Mouse (Mus musculus) spleen, adult 12 weeks (tissue): ENCODE measurements around the gene Mta3.

Experiments
- DNase-seq: peaks from one replicate; pipeline ENCODE4 v3.0.0; 2022; ENCODE audit warnings: low spot score

Gene Mta3

DNA sequence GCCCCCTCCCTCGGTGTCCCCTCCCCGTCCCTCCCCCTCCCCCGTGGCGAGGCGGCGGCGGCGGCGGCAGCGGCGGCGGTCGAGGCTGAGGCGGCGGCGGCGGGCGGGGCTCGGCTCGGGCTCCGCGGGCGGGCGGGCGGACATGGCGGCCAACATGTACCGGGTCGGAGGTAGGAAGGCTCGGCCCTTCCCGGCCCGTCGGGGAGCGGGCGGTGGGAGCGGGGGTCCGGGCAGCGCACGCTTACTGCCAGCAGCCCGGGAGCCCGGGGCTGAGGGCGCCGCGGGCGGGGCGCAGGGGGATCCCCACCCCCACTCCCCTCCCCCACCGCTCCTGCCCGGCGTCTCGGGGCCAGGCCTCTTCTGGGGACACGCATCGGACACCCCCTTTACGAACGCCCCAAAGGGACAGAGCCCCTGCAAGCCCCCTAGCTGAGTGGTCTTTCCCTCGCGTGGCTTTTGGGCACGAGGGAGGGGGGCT is at the start of gene Mta3:
Mta3 (plus strand) TSS at position 48 of the 478 bp plus-strand sequence.
- peak; percentile 64 for DNase-seq

GRCm38 (mm10) chr17:83657375-83657774 is 48.6 kb upstream of the Mta3 start:
- no peak for DNase-seq

DNA sequence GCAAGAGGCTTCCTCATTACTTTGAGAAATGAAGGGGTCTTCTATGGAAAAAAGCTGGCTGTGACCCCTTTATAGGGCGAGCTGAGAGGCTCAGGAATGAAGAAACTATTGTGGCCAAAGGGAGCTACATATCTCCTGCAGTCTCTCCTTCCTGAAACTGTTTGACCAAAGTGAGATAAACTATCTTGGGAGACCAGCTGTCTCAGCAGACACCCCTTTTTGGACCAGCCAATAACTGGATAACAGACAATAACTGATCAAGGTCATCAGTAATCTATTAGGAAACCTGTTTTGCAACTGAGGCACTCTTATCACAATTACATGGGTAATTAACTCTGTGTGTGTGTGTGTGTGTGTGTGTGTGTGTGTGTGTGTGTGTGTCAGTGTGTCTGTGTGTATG is 47.0 kb upstream of the Mta3 start:
- DNase-seq: no peak

DNA sequence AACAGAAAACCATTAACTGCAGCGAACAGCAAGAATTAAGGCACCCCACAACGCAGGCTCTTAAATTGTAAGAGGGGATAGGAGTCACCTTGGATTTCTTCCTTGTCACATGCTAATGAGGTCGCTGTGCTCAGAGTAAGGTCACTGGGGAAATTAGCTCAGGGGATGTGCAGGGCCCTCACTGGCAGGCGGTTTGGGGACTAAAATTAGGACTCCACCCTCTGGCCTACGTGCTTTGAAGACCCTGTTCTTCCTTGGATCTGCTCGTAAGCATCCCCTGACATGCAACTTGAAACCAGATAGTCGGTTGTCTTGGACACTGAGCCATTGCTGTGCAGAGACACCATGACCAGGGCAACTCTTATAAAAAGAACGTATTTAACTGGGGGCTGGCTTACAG is 41.2 kb upstream of the Mta3 start:
- no peak for DNase-seq

DNA sequence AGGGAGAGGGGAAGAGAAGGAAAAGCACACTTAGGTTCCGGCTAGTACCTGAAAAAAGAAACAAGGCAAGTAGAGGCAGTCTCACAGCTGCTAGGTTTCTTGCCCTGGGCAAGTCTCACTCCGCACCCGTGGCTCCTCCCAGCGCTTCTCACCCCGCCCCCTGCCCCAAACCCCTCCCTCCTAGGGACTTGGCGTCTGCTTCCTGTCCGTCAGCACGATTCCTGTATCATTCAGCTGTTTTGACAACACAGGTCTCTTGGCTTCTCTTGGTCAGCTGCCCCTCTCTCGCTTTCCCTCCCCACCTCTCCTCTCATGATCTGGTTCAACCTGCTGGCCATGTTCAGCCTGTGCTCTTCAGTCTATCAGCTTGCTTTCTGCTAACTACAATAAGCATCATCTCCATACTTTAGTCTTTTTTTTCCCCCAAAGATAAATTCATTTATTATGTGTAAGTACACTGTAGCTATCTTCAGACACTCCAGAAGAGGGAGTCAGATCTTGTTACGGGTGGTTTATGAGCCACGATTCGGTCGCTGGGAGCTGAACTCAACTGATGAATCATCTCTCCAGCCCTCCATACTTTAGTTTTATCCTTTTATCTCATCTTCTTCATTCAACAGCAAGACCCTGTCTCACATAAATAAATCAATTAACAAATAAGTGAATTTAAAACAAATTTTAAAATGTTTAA is 39.2 kb upstream of the Mta3 start:
- no peak for DNase-seq

DNA sequence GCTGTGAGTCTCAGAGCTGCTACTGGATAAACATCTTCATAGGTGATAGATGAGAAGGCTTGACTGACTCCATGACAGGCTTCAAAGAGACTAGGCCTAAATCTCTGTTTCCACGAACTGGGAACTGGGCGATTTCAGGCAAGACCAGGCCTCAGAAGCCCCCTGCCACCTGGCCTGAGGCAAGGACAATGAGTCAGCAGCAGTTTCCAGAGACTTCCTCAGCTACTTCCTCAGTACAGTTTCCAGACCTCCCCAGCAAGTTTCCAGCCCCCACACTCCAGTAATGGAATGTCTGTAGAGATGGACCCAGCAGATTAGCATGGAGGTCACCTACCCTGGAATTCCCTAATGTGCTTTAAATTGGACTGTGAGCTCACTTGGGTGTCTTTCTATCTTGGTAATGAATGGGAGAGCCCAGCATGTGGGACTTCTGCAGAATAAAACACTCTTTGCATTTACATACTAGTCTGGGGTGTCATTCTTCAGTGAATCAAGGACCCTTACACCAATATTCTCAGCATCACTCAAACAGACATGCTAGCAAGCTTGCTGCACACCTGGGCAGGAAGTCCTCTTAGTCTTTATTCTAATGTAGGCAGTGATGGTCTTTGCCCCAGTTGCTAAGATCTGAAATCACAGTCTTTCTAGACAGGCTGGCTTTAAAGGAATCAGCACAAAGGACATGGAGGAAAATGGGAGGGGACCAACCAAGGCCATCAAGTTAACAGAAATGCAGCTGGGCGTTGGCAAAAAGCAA is 37.9 kb upstream of the Mta3 start:
- no peak for DNase-seq

DNA sequence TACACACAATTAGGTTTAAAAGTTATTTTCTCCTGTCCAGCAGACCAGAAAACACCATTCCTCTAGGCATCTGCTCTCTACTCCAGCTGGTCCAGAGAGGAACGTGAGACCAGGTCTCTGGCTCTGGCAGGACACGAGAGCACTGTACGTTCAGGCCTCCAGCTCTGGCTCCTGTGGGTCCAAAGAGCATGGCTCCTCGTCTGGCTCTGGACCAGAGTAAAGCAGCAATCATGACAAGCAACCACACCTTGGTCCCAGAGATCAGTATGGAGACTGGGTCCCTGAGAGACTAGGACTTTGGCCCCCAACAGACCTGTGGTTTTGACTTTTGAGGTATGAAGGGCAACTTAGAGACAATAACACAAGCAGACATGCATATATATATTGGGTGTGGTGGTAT is 33.3 kb upstream of the Mta3 start:
- no peak for DNase-seq

GRCm38 (mm10) chr17:83677370-83677769 is 28.6 kb upstream of the Mta3 start:
- DNase-seq: no peak

- DNase-seq: no peak
These were observed 24.0 kb upstream of the Mta3 start for GRCm38 (mm10) chr17:83681977-83682376.

DNA sequence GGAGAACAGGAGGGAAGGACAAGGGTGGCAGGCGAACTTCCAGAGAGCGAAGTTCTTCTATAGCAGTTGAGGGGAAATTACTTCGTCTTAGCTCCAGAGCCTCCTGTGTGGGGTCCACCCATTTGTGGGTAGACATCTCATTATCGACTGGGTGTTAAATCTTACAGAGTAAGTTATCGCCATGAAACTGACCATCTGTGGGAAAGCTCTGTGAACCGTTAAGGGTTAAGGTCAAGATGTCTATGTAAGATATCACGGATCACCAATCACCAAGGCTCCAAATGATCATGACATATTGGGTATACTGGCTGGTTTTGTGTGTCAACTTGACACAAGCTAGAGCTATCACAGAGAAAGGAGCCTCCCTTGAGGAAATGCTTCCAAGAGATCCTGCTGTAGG is 21.5 kb upstream of the Mta3 start:
- no peak for DNase-seq

DNA sequence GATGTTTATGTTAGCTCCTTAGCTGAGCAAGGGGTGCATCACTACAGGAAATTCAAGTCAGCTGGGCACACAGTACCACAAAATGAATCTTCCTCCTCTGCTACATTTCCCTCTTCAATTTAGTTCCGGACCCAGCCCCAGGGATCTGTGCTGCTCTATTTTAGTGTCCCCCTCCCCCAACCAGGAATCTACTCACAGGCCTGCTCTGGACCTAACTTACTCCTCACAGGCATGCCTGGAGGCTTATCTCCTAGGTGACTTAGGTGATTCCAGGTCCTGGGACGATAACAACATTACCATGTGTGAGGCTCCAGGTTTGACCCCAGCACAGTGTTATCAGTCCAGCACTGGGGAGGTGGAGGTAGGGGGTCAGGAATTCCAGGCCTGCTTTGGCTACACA is 15.5 kb upstream of the Mta3 start:
- no peak for DNase-seq

- DNase-seq: no peak
These were observed 14.6 kb upstream of the Mta3 start for GRCm38 (mm10) chr17:83691379-83691778.

DNA sequence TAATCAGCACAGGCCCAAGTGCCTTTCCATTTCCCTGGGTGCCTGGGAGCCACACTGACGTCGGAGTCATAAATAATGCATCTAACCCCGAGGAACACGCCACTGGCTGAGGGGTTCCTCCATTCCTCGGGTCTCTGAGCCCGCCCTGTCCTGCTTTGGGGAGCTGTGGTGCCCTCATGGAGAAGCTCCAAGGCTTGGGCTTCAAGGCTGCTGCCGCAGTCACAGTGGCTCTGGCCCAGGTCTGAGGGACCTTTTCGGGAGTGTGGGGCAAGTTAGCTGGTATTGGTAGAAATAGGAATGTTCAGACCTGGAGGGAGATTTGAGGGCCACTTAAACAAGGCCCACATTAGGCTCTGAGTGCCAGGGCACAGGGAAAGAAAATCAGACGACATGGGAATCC is 12.0 kb upstream of the Mta3 start:
- DNase-seq: no peak

GRCm38 (mm10) chr17:83695785-83696184 is 10.2 kb upstream of the Mta3 start:
- no peak for DNase-seq

GRCm38 (mm10) chr17:83699062-83699724 is 6.8 kb upstream of the Mta3 start:
- no peak for DNase-seq

GRCm38 (mm10) chr17:83700125-83700524 is 5.8 kb upstream of the Mta3 start:
- DNase-seq: no peak

DNA sequence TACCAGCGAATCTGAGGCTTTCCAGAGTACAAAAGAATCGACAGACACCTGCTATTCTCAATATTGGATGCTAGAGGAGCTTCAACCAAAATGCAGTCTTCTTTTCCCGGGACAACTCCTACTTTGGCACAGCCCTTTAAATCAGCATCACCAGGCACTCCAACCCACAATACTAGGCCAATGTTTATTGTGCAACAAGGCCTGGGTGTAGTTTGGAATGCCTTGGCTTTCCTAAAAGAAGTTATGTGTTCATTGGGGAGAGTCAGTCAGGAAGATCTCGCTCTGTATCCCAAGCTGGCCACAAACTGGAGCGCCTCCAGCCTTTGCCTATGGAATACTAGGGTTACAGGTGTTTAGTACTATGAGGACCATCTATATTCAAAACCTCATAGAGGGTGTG is 1.5 kb upstream of the Mta3 start:
- DNase-seq: no peak

DNA sequence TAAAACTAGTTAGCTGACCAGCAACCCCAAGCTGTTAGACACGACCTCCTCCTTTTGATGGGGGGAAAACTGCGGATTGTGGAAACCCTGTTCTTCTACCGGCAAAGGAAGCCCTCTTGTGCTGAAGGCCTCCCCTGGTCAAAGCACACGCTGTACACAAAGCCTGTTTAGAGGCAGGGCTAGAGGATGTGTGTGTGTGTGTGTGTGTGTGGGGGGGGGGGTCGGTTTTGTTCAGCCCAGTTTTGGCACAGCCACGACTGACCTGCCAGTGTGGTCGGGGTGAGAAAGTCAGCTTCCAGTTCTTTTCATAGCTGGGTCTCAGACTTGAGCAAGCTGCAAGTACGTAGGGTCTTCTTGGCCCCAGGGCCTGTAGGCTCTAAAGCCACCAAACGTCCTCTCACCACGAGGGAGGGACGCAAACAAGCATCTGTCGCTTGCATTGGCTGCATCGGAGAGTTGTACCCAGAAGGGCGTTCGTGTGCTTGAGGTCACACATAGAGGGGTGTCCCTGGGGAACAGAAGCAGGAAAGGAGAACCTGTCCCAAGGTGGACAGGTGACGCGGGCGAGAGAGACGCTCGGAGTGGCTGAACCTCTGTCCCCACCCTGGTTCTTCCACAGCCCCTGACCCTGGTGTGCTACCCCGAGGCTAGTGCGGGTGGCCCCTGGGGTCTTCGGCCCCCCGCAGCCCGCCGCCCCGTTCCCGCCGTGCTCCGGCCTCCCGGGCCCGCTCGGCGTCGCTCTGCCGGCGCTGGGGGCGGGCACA is 429 bp upstream of the Mta3 start:
- DNase-seq: peak; percentile 57

DNA sequence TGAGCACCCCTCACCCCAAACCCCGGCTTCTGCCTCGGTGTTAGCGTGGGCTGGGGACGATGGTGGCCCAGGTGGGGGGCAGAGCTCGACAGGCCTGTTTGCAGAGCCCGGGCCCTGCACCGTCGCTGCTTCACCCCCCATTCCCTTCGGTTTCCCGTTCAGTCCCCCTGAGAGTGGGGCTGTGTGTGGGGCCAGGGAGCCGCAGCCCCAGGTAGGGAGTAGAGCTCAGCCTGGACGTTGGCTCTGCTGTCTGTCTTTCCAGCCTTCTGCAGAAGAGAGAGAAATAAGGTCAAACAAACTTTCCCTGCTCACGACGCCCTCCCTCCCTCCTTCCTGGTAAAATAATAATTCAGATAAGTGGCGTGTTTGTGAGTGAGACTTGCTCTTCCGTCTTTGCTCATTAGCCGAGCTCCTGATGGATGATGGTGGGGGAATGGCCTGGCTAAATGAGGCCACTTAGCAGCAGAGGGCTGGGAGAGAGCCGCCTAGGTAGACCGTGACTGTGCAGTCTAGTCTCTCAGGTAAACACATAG is 697 bp downstream of the Mta3 start:
- peak; percentile 37 for DNase-seq

GRCm38 (mm10) chr17:83707372-83707771 is 1.4 kb downstream of the Mta3 start:
- no peak for DNase-seq

DNA sequence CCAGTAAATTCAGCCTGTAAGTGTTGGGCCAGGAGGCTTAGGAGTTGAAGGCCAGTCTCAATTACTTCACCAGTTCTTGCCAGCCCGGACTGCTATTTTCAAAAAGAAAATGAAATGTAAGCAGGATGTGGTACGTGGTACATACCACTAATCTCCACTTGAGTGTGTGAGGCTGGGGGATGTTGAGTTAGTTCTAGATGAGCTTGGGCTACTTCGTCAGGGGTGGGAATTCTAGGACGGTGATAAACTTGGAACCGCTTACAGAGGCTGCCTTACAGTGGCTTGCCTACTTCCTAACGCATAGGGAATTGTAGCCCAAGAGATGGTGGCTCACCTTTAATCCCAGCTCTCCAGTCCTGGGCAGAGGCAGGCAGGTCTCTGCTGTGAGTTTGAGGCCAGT is 1.9 kb downstream of the Mta3 start:
- DNase-seq: no peak

- no peak for DNase-seq
These were observed 2.3 kb downstream of the Mta3 start for GRCm38 (mm10) chr17:83708256-83708655.
